Mouse (Mus musculus) MEL (cell line): ENCODE data around the gene Fer.

Experiments
- CHD1 ChIP-seq: IDR thresholded peaks from 2 replicates; pipeline ENCODE4 v1.6.1; 2012; ENCODE audit warnings: low read depth, mild to moderate bottlenecking, inconsistent platforms, low read length, improper control_type of control experiment
- E2F4 ChIP-seq: IDR thresholded peaks from 2 replicates; pipeline ENCODE4 v1.6.1; 2011; ENCODE audit warnings: low read depth, low read length, improper control_type of control experiment, borderline replicate concordance
- EP300 ChIP-seq, 2 experiments: IDR thresholded peaks; 2 replicates each; pipeline ENCODE4 v1.6.1; 2011; ENCODE audit warnings: improper control_type of control experiment in 2 of 2, low read length in 2 of 2, low read depth in 1 of 2, mild to moderate bottlenecking in 1 of 2
- ETS1 ChIP-seq: IDR thresholded peaks from 2 replicates; pipeline ENCODE4 v1.6.1; 2012; ENCODE audit warnings: low read depth, mild to moderate bottlenecking, inconsistent platforms, low read length, improper control_type of control experiment, moderate library complexity
- HCFC1 ChIP-seq: IDR thresholded peaks from 2 replicates; pipeline ENCODE4 v1.6.1; 2012; ENCODE audit warnings: low read depth, mild to moderate bottlenecking, inconsistent platforms, low read length, improper control_type of control experiment, moderate library complexity
- MAX ChIP-seq: IDR thresholded peaks from 2 replicates; pipeline ENCODE4 v1.6.1; 2011; ENCODE audit warnings: low read length, improper control_type of control experiment
- POLR2A ChIP-seq, 2 experiments: IDR thresholded peaks; 2 replicates each; pipeline ENCODE4 v1.6.1; 2011 to 2012; ENCODE audit warnings: low read length in 2 of 2, mild to moderate bottlenecking in 2 of 2, control low read depth in 1 of 2, improper control_type of control experiment in 1 of 2, low read depth in 1 of 2, moderate library complexity in 1 of 2; ENCODE audit not compliant: control insufficient read depth in 1 of 2, insufficient read depth in 1 of 2, poor library complexity in 1 of 2

DNA sequence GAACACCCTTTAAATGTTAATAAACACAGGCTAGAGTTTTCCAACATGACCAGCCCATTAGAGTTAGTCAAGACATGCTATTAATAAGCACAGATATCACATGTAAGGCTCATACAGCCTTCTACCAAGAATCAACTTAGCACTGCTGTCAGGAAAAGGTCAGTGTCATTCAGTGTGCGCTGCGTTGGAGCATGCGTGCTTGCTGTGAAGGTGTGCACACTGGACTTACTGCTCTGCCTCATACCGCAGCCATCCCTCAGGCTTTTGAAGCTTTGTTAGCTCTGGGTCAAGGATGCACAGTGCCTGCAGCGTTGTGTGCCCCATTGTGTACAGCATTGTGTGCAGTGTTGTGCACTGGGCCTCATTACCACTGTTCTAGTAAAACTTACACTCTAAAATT is 250.8 kb downstream of the Fer start:
- TF ChIP-seq POLR2A (IDR thresholded peaks at IDR 0.05; ENCODE audit: control insufficient read depth in 1 of 2, insufficient read depth in 1 of 2, low read depth in 1 of 2, low read length in 2 of 2, poor library complexity in 1 of 2) (no peak), ETS1 (no peak), MAX (no peak), HCFC1 (no peak), E2F4 (no peak), CHD1 (no peak), EP300 (IDR thresholded peaks at IDR 0.05; ENCODE audit: low read depth in 1 of 2, low read length in 2 of 2) (no peak)
